Mouse (Mus musculus): ENCODE data around the gene Castor2. TPM values are rescaled to one million over a fixed set of nuclear protein-coding genes. Genes with fewer than 3 reads are reported as not detected.
A peak's percentile ranks its signal among the peaks of the same experiment; 100 is the strongest.

The Castor2 gene
- polyA plus RNA-seq, 1 experiment from 2014 or later = 0.73 TPM

GRCm38 (mm10) chr5:134098976-134099375 is 535 bp upstream of the Castor2 start:
- WGBS (ENCODE audit: insufficient replicate concordance) = 2% methylated on average over 17 of the region's 17 CpGs
- peak overlapping the region; percentile 34; the same call in 1 of the 2 replicates for H3K9ac ChIP-seq (ENCODE audit: low read depth, low read length)

GRCm38 (mm10) chr5:134100232-134100771 is 791 bp downstream of the Castor2 start:
- peaks cover 2% of the 10 kb centered on the region; the same call in 1 of the 2 replicates for H3K4me1 ChIP-seq (ENCODE audit: control insufficient read depth, low read depth, low read length)
- no peaks in the 10 kb centered on the region for H3K9me3 ChIP-seq (replicated peaks; ENCODE audit: control insufficient read depth, low read length)
- 10% methylated on average over 16 of the region's 17 CpGs for WGBS (ENCODE audit: insufficient replicate concordance)
- ATAC-seq (ENCODE audit: low read depth) = no peak
- H3K27me3 ChIP-seq (ENCODE audit: control insufficient read depth, insufficient read depth, low read depth, low read length) = peaks cover 4% of the 10 kb centered on the region; the same call in 1 of the 2 replicates
- H3K9ac ChIP-seq (ENCODE audit: low read depth, low read length) = peak overlapping the region; percentile 56; the same call in 1 of the 2 replicates
- H3K4me2 ChIP-seq (ENCODE audit: low read depth, low read length) = peak overlapping the region; percentile 87
- peak overlapping the region; percentile 65 for H3K4me3 ChIP-seq (ENCODE audit: low read depth, low read length)
- H3K36me3 ChIP-seq (ENCODE audit: control insufficient read depth, insufficient read depth) = no peaks in the 10 kb centered on the region
- no peak overlapping the region for H3K27ac ChIP-seq (ENCODE audit: low read length)

More at GRCm38 (mm10) chr5:134098976-134099375, 535 bp upstream of the Castor2 start:
- ATAC-seq (ENCODE audit: low read depth) = no peak
- peaks cover 4% of the 10 kb centered on the region; the same call in 1 of the 2 replicates for H3K27me3 ChIP-seq (ENCODE audit: control insufficient read depth, insufficient read depth, low read depth, low read length)
- peak overlapping the region; percentile 87 for H3K4me2 ChIP-seq (ENCODE audit: low read depth, low read length)
- H3K4me3 ChIP-seq (ENCODE audit: low read depth, low read length) = peak overlapping the region; percentile 65
- H3K27ac ChIP-seq (ENCODE audit: low read length) = no peak overlapping the region
- H3K9me3 ChIP-seq (replicated peaks; ENCODE audit: control insufficient read depth, low read length) = no peaks in the 10 kb centered on the region
- H3K36me3 ChIP-seq (ENCODE audit: control insufficient read depth, insufficient read depth) = no peaks in the 10 kb centered on the region
- peaks cover 2% of the 10 kb centered on the region; the same call in 1 of the 2 replicates for H3K4me1 ChIP-seq (ENCODE audit: control insufficient read depth, low read depth, low read length)

GRCm38 (mm10) chr5:134101322-134101721 is 1.8 kb downstream of the Castor2 start:
- no peak for ATAC-seq (ENCODE audit: low read depth)
- H3K27me3 ChIP-seq (ENCODE audit: control insufficient read depth, insufficient read depth, low read depth, low read length) = peaks cover 4% of the 10 kb centered on the region; the same call in 1 of the 2 replicates
- H3K4me1 ChIP-seq (ENCODE audit: control insufficient read depth, low read depth, low read length) = peaks cover 2% of the 10 kb centered on the region; the same call in 1 of the 2 replicates
- no peak overlapping the region for H3K27ac ChIP-seq (ENCODE audit: low read length)
- WGBS (ENCODE audit: insufficient replicate concordance) = 67% methylated on average over 5 of the region's 5 CpGs
- no peaks in the 10 kb centered on the region for H3K36me3 ChIP-seq (ENCODE audit: control insufficient read depth, insufficient read depth)
- H3K4me3 ChIP-seq (ENCODE audit: low read depth, low read length) = no peak overlapping the region
- H3K9me3 ChIP-seq (replicated peaks; ENCODE audit: control insufficient read depth, low read length) = no peaks in the 10 kb centered on the region
- H3K9ac ChIP-seq (ENCODE audit: low read depth, low read length) = no peak overlapping the region
- no peak overlapping the region for H3K4me2 ChIP-seq (ENCODE audit: low read depth, low read length)

DNA sequence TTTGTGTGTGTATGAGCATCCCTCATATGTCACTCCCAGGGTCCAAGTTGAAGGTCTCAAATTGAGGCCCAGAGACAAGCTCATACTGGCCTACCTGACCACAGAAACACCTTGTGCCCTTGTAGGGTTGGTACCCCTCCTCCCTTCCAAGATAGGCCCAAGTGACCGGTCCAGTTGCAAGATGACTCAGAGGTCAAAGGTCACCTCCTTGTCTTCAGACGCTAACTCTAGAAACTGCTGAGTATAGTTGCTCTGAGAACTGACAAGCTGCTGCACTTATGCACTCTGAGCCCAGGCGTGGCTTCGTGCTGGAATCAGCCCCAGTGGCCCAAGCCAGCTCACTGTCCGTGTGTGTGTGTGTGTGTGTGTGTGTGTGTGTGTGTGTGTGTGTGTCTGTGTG is 2.4 kb downstream of the Castor2 start:
- no peak for ATAC-seq (ENCODE audit: low read depth)
- H3K4me3 ChIP-seq (ENCODE audit: low read depth, low read length) = no peak overlapping the region
- H3K9ac ChIP-seq (ENCODE audit: low read depth, low read length) = no peak overlapping the region
- WGBS (ENCODE audit: insufficient replicate concordance) = 46% methylated on average over 5 of the region's 5 CpGs
- H3K27ac ChIP-seq (ENCODE audit: low read length) = no peak overlapping the region
- H3K4me2 ChIP-seq (ENCODE audit: low read depth, low read length) = no peak overlapping the region
- H3K27me3 ChIP-seq (ENCODE audit: control insufficient read depth, insufficient read depth, low read depth, low read length) = peaks cover 4% of the 10 kb centered on the region; the same call in 1 of the 2 replicates
- no peaks in the 10 kb centered on the region for H3K9me3 ChIP-seq (replicated peaks; ENCODE audit: control insufficient read depth, low read length)
- no peaks in the 10 kb centered on the region for H3K36me3 ChIP-seq (ENCODE audit: control insufficient read depth, insufficient read depth)
- H3K4me1 ChIP-seq (ENCODE audit: control insufficient read depth, low read depth, low read length) = peaks cover 2% of the 10 kb centered on the region; the same call in 1 of the 2 replicates

- no peak overlapping the region for H3K9ac ChIP-seq (ENCODE audit: low read depth, low read length)
- no peak overlapping the region for H3K4me2 ChIP-seq (ENCODE audit: low read depth, low read length)
- no peaks in the 10 kb centered on the region for H3K9me3 ChIP-seq (replicated peaks; ENCODE audit: control insufficient read depth, low read length)
- H3K27ac ChIP-seq (ENCODE audit: low read length) = no peak overlapping the region
- H3K4me3 ChIP-seq (ENCODE audit: low read depth, low read length) = no peak overlapping the region
- peaks cover 2% of the 10 kb centered on the region; the same call in 1 of the 2 replicates for H3K4me1 ChIP-seq (ENCODE audit: control insufficient read depth, low read depth, low read length)
- H3K36me3 ChIP-seq (ENCODE audit: control insufficient read depth, insufficient read depth) = no peaks in the 10 kb centered on the region
- peaks cover 4% of the 10 kb centered on the region; the same call in 1 of the 2 replicates for H3K27me3 ChIP-seq (ENCODE audit: control insufficient read depth, insufficient read depth, low read depth, low read length)
- no peak for ATAC-seq (ENCODE audit: low read depth)
- WGBS (ENCODE audit: insufficient replicate concordance) = 44% methylated on average over 6 of the region's 6 CpGs
Measured at GRCm38 (mm10) chr5:134102720-134103119, 3.2 kb downstream of the Castor2 start.

DNA sequence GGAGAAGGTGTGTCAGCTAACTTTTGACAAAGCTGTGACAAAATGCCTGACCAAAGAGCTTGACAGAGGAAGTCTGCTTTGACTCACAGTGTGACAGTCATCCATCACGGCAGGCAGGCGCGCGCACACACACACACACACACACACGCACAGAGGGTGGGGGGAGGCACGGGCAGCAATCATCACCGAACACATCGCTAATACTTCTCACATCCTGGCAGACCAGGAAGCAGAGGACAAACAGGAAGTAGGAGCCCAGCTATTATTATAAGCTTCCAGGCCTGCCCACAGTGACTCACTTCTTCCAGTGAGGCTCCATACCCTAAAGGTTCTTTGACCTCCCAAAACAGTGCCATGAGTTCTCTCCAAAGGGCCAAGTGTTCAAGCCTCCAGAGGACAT is 6.3 kb downstream of the Castor2 start:
- H3K9me3 ChIP-seq (replicated peaks; ENCODE audit: control insufficient read depth, low read length) = no peaks in the 10 kb centered on the region
- H3K27ac ChIP-seq (ENCODE audit: low read length) = no peak overlapping the region
- H3K4me1 ChIP-seq (ENCODE audit: control insufficient read depth, low read depth, low read length) = no peaks in the 10 kb centered on the region
- ATAC-seq (ENCODE audit: low read depth) = no peak
- no peaks in the 10 kb centered on the region for H3K27me3 ChIP-seq (ENCODE audit: control insufficient read depth, insufficient read depth, low read depth, low read length)
- H3K36me3 ChIP-seq (ENCODE audit: control insufficient read depth, insufficient read depth) = no peaks in the 10 kb centered on the region
- 40% methylated on average over 8 of the region's 8 CpGs for WGBS (ENCODE audit: insufficient replicate concordance)
- H3K4me2 ChIP-seq (ENCODE audit: low read depth, low read length) = no peak overlapping the region
- H3K9ac ChIP-seq (ENCODE audit: low read depth, low read length) = no peak overlapping the region
- no peak overlapping the region for H3K4me3 ChIP-seq (ENCODE audit: low read depth, low read length)

GRCm38 (mm10) chr5:134114981-134115380 is 15.5 kb downstream of the Castor2 start:
- no peak for ATAC-seq (ENCODE audit: low read depth)
- no peak overlapping the region for H3K27ac ChIP-seq (ENCODE audit: low read length)
- 58% methylated on average over 5 of the region's 5 CpGs for WGBS (ENCODE audit: insufficient replicate concordance)
- H3K9ac ChIP-seq (ENCODE audit: low read depth, low read length) = no peak overlapping the region
- H3K4me3 ChIP-seq (ENCODE audit: low read depth, low read length) = no peak overlapping the region
- H3K4me1 ChIP-seq (ENCODE audit: control insufficient read depth, low read depth, low read length) = no peaks in the 10 kb centered on the region
- H3K27me3 ChIP-seq (ENCODE audit: control insufficient read depth, insufficient read depth, low read depth, low read length) = no peaks in the 10 kb centered on the region
- H3K36me3 ChIP-seq (ENCODE audit: control insufficient read depth, insufficient read depth) = no peaks in the 10 kb centered on the region
- H3K9me3 ChIP-seq (replicated peaks; ENCODE audit: control insufficient read depth, low read length) = no peaks in the 10 kb centered on the region
- no peak overlapping the region for H3K4me2 ChIP-seq (ENCODE audit: low read depth, low read length)

DNA sequence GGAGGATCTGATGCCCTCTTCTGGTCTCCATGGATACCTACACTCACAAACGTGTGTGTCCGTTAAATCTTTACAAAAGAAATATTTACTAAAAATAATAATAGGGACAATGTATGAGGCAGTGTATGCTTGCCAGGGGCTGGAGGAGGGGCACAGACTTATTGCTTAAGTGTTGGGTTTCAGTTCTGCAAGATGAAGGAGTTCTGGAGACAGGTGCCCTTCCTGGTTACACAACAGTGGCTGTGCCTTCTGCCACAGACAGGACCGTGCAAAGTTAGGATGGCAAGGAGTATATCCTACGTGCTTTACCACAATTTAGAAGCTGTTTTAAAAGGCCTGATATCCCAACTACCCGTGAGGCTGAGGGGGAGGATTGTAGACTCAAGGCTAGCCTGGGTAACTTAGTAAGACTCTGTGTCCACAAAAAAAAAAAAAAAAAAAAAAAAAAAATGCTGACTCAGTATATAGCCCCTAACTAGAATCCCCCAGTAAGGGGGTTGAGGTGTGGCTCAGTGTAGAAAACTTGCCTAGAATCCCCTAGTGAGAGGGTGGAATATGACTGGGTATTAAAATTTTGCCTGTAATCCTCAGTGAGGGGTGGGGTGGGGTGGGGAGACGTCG is 16.2 kb downstream of the Castor2 start:
- Histone ChIP-seq H3K27ac (ENCODE audit: low read length) (no peak overlapping the region), H3K4me1 (ENCODE audit: control insufficient read depth, low read depth, low read length) (no peaks in the 10 kb centered on the region), H3K4me2 (ENCODE audit: low read depth, low read length) (no peak overlapping the region), H3K9ac (ENCODE audit: low read depth, low read length) (no peak overlapping the region), H3K4me3 (ENCODE audit: low read depth, low read length) (no peak overlapping the region), H3K36me3 (ENCODE audit: control insufficient read depth, insufficient read depth) (no peaks in the 10 kb centered on the region), H3K9me3 (replicated peaks; ENCODE audit: control insufficient read depth, low read length) (no peaks in the 10 kb centered on the region), H3K27me3 (ENCODE audit: control insufficient read depth, insufficient read depth, low read depth, low read length) (no peaks in the 10 kb centered on the region)
- ATAC-seq (ENCODE audit: low read depth) = no peak
- 66% methylated on average over 7 of the region's 7 CpGs for WGBS (ENCODE audit: insufficient replicate concordance)

DNA sequence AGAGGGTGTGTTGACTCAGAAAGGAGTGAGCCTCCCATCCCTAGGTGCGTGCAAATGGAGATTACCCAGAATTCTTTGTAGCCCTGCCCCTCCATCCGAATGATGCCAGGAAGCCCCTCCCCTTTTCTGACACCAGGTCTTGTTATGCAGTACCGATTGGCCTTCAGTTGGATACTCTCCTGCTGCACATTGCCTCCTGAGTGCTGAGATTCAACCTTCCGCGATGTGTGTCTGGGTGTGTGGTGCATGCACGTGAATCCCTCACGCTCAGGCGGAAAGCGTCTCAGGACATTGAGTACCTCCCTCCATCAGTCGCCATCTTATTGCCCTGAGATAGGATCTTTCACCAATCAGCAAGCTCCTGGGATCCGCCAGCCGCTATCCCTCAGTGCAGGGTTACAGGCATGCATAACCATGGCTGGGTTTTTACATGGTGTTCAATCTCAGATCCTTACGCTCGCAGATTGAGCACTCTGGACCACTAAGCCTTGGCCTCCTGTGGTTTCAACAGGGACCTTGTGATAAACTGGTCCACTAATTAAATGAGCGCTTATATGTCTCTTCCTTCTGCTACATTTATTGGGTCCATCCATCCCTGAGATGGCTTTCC is 19.4 kb downstream of the Castor2 start:
- no peaks in the 10 kb centered on the region for H3K9me3 ChIP-seq (replicated peaks; ENCODE audit: control insufficient read depth, low read length)
- H3K36me3 ChIP-seq (ENCODE audit: control insufficient read depth, insufficient read depth) = no peaks in the 10 kb centered on the region
- no peak overlapping the region for H3K9ac ChIP-seq (ENCODE audit: low read depth, low read length)
- no peaks in the 10 kb centered on the region for H3K4me1 ChIP-seq (ENCODE audit: control insufficient read depth, low read depth, low read length)
- H3K27me3 ChIP-seq (ENCODE audit: control insufficient read depth, insufficient read depth, low read depth, low read length) = no peaks in the 10 kb centered on the region
- no peak overlapping the region for H3K4me3 ChIP-seq (ENCODE audit: low read depth, low read length)
- H3K27ac ChIP-seq (ENCODE audit: low read length) = no peak overlapping the region
- no peak for ATAC-seq (ENCODE audit: low read depth)
- H3K4me2 ChIP-seq (ENCODE audit: low read depth, low read length) = no peak overlapping the region
- WGBS (ENCODE audit: insufficient replicate concordance) = 79% methylated on average over 15 of the region's 15 CpGs

Measured in liver, embryonic 16.5 days (tissue).